Comparison of ENCODE assay signal across 34 mouse cellular contexts in genomic region chr7:30796790-30797189, GRCm38 (mm10). TPM values are rescaled to one million over a fixed set of nuclear protein-coding genes. Genes with fewer than 3 reads are reported as not detected.
DNase-seq lines count a peak whose midpoint lies in the region; ATAC-seq and TF ChIP-seq lines count a peak whose summit lies in the region.
"Had no signal": no experiment of that assay in that cellular context is flagged by ENCODE, and none has a peak within 500 bp of the region (broad histone marks: within the 10 kb centered on the region; RNA-seq: fewer than 3 reads in every experiment).

No protein-coding gene starts in this region.

- no peak overlapping the region for H3K4me3 ChIP-seq in layer of hippocampus, adult 2 months
- H3K4me3 ChIP-seq: forebrain, embryonic 10.5 days; gastrocnemius, adult 2 months; heart, adult 2 months; heart, embryonic 12.5 days; hindbrain, embryonic 15.5 days; kidney, embryonic 15.5 days; midbrain, embryonic 13.5 days; neural tube, embryonic 13.5 days had no signal

- H3K27ac ChIP-seq in layer of hippocampus, adult 2 months, result no peak overlapping the region
- H3K27ac ChIP-seq: forebrain, embryonic 10.5 days; gastrocnemius, adult 2 months; heart, adult 2 months; hindbrain, embryonic 15.5 days; kidney, embryonic 15.5 days; liver, embryonic 14.5 days; macrophage; midbrain, embryonic 13.5 days; neural tube, embryonic 13.5 days had no signal

- no peak for TF ChIP-seq CTCF in layer of hippocampus, adult 2 months (conservative IDR thresholded peaks at IDR 0.05)

- DNase-seq in frontal cortex, postnatal 14 days (ENCODE audit: low spot score in 2 of 2), result no peak
- DNase-seq in layer of hippocampus, adult 2 months (ENCODE audit: low spot score in 2 of 2), result peak; percentile 28 to 51
- DNase-seq in layer of hippocampus, postnatal 25 days (ENCODE audit: extremely low spot score in 1 of 2, low spot score in 1 of 2), result no peak
- DNase-seq in right cerebral cortex, adult 18-20 months, result peak; percentile 33
- no peak for DNase-seq in right cerebral cortex, postnatal 14 days
- DNase-seq in telencephalon, adult 2 months (ENCODE audit: low read depth, low spot score), result peak; percentile 87
- DNase-seq in urinary bladder, postnatal 4 days (ENCODE audit: low spot score in 2 of 2), result no peak
- DNase-seq: adrenal gland, postnatal 14 days; cerebellum, adult 18-20 months; cerebellum, postnatal 14 days; gastrocnemius, adult 2 months; gastrocnemius, postnatal 36 days; heart, adult 2 months; kidney, adult 18-20 months; kidney, postnatal 25 days; left cerebral cortex, postnatal 4 days; liver; lung, adult 2 months; lung, postnatal 10 days; thymus, adult 18-20 months; thymus, postnatal 25 days had no signal

- ATAC-seq in frontal cortex, adult (ENCODE audit: low TSS enrichment), result peak; percentile 72; the same call in 1 of the 2 replicates
- ATAC-seq: forebrain, embryonic 16.5 days; midbrain, embryonic 13.5 days had no signal

RNA-seq across cellular contexts. Expression of gene Krtdap, which starts 9.1 kb away (rescaled TPM):
- total RNA-seq in layer of hippocampus, adult 2 months (2021), result not detected
- total RNA-seq in layer of hippocampus, postnatal 25 days (2021), result not detected
- total RNA-seq: gastrocnemius, postnatal 36 days; heart, adult 2 months; hematopoietic stem cell, adult 5-6 weeks; left cerebral cortex, postnatal 4 days; megakaryocyte-erythroid progenitor cell, adult 5-6 weeks; MEL had no signal

RNA-seq across cellular contexts. Expression of gene Ffar2, which starts 26.8 kb away (rescaled TPM):
- total RNA-seq in layer of hippocampus, adult 2 months (2021), result not detected
- total RNA-seq in layer of hippocampus, postnatal 25 days (2021), result not detected
- total RNA-seq: heart, adult 2 months; left cerebral cortex, postnatal 4 days; MEL had no signal

RNA-seq across cellular contexts. Expression of gene Dmkn, which starts 33.2 kb away (rescaled TPM):
- total RNA-seq in layer of hippocampus, adult 2 months (2021), result under 1 TPM; 0.56 to 1.00 TPM
- total RNA-seq in layer of hippocampus, postnatal 25 days (2021), result 1 to 10 TPM in 1 of 2 experiments, under 1 TPM in 1; 0.66 to 1.3 TPM
- total RNA-seq: hematopoietic stem cell, adult 5-6 weeks; megakaryocyte-erythroid progenitor cell, adult 5-6 weeks; MEL had no signal

RNA-seq across cellular contexts. Expression of gene Sbsn, which starts 45.5 kb away (rescaled TPM):
- total RNA-seq in layer of hippocampus, adult 2 months (2021), result 1 to 10 TPM; 4.9 to 6.1 TPM
- total RNA-seq in layer of hippocampus, postnatal 25 days (2021), result 1 to 10 TPM; 7.5 to 7.7 TPM

RNA-seq across cellular contexts. Expression of gene Gapdhs, which starts 53.3 kb away (rescaled TPM):
- total RNA-seq in layer of hippocampus, adult 2 months (2021), result not detected
- total RNA-seq in layer of hippocampus, postnatal 25 days (2021), result not detected
- total RNA-seq: adrenal gland, postnatal 14 days; gastrocnemius, adult 2 months; gastrocnemius, postnatal 36 days; heart, adult 2 months; hematopoietic stem cell, adult 5-6 weeks; left cerebral cortex, postnatal 4 days; megakaryocyte-erythroid progenitor cell, adult 5-6 weeks; MEL had no signal

Comparison
In these comparisons a context has a peak if more than half of its experiments do, and no peak if none do; other contexts are left out.
1. DNase-seq: peak in layer of hippocampus, adult 2 months (2 of 2), right cerebral cortex, adult 18-20 months (single experiment) and telencephalon, adult 2 months (single experiment); none in frontal cortex, postnatal 14 days (0 of 2), layer of hippocampus, postnatal 25 days (0 of 2), right cerebral cortex, postnatal 14 days (single experiment) and urinary bladder, postnatal 4 days (0 of 2).